Mouse (Mus musculus) megakaryocyte, embryonic 14.5 days (primary cell): ENCODE measurements around the gene Wdr90. TPM values are rescaled to one million over a fixed set of nuclear protein-coding genes. Genes with fewer than 3 reads are reported as not detected.
A peak's percentile ranks its signal among the peaks of the same experiment; 100 is the strongest.
"Not testable (repeated sequence)": the region's sequence is repeated elsewhere in the genome, so short reads cannot be mapped to it uniquely, and the experiment has no call there.

Source experiments
- H3K27me3 ChIP-seq: replicated peaks from 2 replicates; pipeline ENCODE3; 2012; ENCODE audit warnings: inconsistent platforms
- H3K36me3 ChIP-seq: replicated peaks from 2 replicates; pipeline ENCODE3; 2012; ENCODE audit warnings: low read length, inconsistent platforms, mixed read lengths
- H3K4me1 ChIP-seq: 2 replicates; pipeline ENCODE4 v1.6.1; 2012; ENCODE audit warnings: inconsistent platforms
- H3K4me3 ChIP-seq: replicated peaks from 2 replicates; pipeline ENCODE3; 2012; ENCODE audit warnings: moderate library complexity, mild to moderate bottlenecking, inconsistent platforms
- H3K9me3 ChIP-seq: 2 replicates; pipeline ENCODE4 v1.6.1; 2012; ENCODE audit warnings: inconsistent platforms
- FLI1 ChIP-seq: IDR thresholded peaks from 2 replicates; pipeline ENCODE4 v1.6.1; 2012; ENCODE audit warnings: low read length, inconsistent platforms, mixed read lengths
- GATA1 ChIP-seq: IDR thresholded peaks from 3 replicates; pipeline ENCODE4 v1.6.1; 2012; ENCODE audit warnings: mixed read lengths, low read length, inconsistent platforms, borderline replicate concordance
- polyA plus RNA-seq: library from polyadenylated mRNA; stranded (reverse); fragments of >175 nt; gene quantifications from 2 replicates; pipeline ENCODE4 v1.2.3, GENCODE M21; 2012; ENCODE audit warnings: low replicate concordance; ENCODE audit not compliant: insufficient read depth

The Wdr90 gene
- polyA plus RNA-seq, 1 experiment = 6.0 TPM

GRCm38 (mm10) chr17:25877741-25878610 lies 16.7 kb upstream of the Wdr90 start:
- H3K9me3 ChIP-seq = no peaks in the 10 kb centered on the region
- H3K4me1 ChIP-seq = peaks cover 53% of the 10 kb centered on the region
- H3K27me3 ChIP-seq = no peaks in the 10 kb centered on the region
- peak overlapping the region; percentile 9 for H3K4me3 ChIP-seq
- TF ChIP-seq FLI1 (no peak), GATA1 (no peak)
- H3K36me3 ChIP-seq = peaks cover 60% of the 10 kb centered on the region

- Histone ChIP-seq H3K4me1 (peaks cover 57% of the 10 kb centered on the region), H3K27me3 (no peaks in the 10 kb centered on the region), H3K9me3 (no peaks in the 10 kb centered on the region), H3K4me3 (no peak overlapping the region), H3K36me3 (peaks cover 51% of the 10 kb centered on the region)
- TF ChIP-seq FLI1 (no peak), GATA1 (no peak)
These were observed 15.7 kb upstream of the Wdr90 start for GRCm38 (mm10) chr17:25877025-25877424.

- no peaks in the 10 kb centered on the region for H3K27me3 ChIP-seq
- H3K4me1 ChIP-seq = peaks cover 62% of the 10 kb centered on the region
- peak overlapping the region; percentile 100 for H3K4me3 ChIP-seq
- peaks cover 45% of the 10 kb centered on the region for H3K36me3 ChIP-seq
- no peak for TF ChIP-seq GATA1
- no peak for TF ChIP-seq FLI1
- no peaks in the 10 kb centered on the region for H3K9me3 ChIP-seq
These were observed 15.1 kb upstream of the Wdr90 start for GRCm38 (mm10) chr17:25876347-25876915.

GRCm38 (mm10) chr17:25875171-25876136 lies 14.2 kb upstream of the Wdr90 start:
- Histone ChIP-seq H3K4me3 (peak overlapping the region; percentile 100), H3K36me3 (peaks cover 35% of the 10 kb centered on the region), H3K4me1 (peaks cover 55% of the 10 kb centered on the region), H3K27me3 (no peaks in the 10 kb centered on the region), H3K9me3 (no peaks in the 10 kb centered on the region)
- TF ChIP-seq FLI1 (no peak), GATA1 (no peak)

- peaks cover 55% of the 10 kb centered on the region for H3K4me1 ChIP-seq
- no peaks in the 10 kb centered on the region for H3K27me3 ChIP-seq
- TF ChIP-seq FLI1 (no peak), GATA1 (no peak)
- no peaks in the 10 kb centered on the region for H3K9me3 ChIP-seq
- H3K4me3 ChIP-seq = peak within 1 kb of the TSS; percentile 100
- H3K36me3 ChIP-seq = peaks cover 28% of the 10 kb centered on the region
These were observed 13.4 kb upstream of the Wdr90 start, which contains the start of gene Mettl26 for GRCm38 (mm10) chr17:25874721-25875170. Gene Mettl26 (plus strand): TSS chr17:25875074.

- H3K36me3 ChIP-seq = peaks cover 23% of the 10 kb centered on the region
- TF ChIP-seq GATA1 (no peak), FLI1 (no peak)
- H3K27me3 ChIP-seq = no peaks in the 10 kb centered on the region
- H3K4me1 ChIP-seq = peaks cover 53% of the 10 kb centered on the region
- no peaks in the 10 kb centered on the region for H3K9me3 ChIP-seq
- H3K4me3 ChIP-seq = peak overlapping the region; percentile 100
These were observed 12.9 kb upstream of the Wdr90 start for GRCm38 (mm10) chr17:25874148-25874720.

GRCm38 (mm10) chr17:25873405-25874147 lies 12.3 kb upstream of the Wdr90 start:
- TF ChIP-seq FLI1 (no peak), GATA1 (no peak)
- H3K4me3 ChIP-seq = peak overlapping the region; percentile 100
- no peaks in the 10 kb centered on the region for H3K27me3 ChIP-seq
- H3K4me1 ChIP-seq = peaks cover 55% of the 10 kb centered on the region
- H3K36me3 ChIP-seq = peaks cover 16% of the 10 kb centered on the region
- no peaks in the 10 kb centered on the region for H3K9me3 ChIP-seq

- TF ChIP-seq FLI1 = no peak
- no peak for TF ChIP-seq GATA1
These were observed 11.4 kb upstream of the Wdr90 start for GRCm38 (mm10) chr17:25872676-25873075.

GRCm38 (mm10) chr17:25871566-25871965 lies 10.3 kb upstream of the Wdr90 start:
- not testable (repeated sequence) for H3K9me3 ChIP-seq, H3K27me3 ChIP-seq, H3K36me3 ChIP-seq, H3K4me3 ChIP-seq
- H3K4me1 ChIP-seq = peaks cover 68% of the 10 kb centered on the region

More at GRCm38 (mm10) chr17:25872676-25873075, 11.4 kb upstream of the Wdr90 start:
- H3K27me3 ChIP-seq = no peaks in the 10 kb centered on the region
- peaks cover 7% of the 10 kb centered on the region for H3K36me3 ChIP-seq
- H3K4me3 ChIP-seq = no peak overlapping the region
- peaks cover 64% of the 10 kb centered on the region for H3K4me1 ChIP-seq
- H3K9me3 ChIP-seq = no peaks in the 10 kb centered on the region
